Mouse (Mus musculus): Measurements from ENCODE around the gene Pip4k2c. TPM values are rescaled to one million over a fixed set of nuclear protein-coding genes. Genes with fewer than 3 reads are reported as not detected.
"Not testable (repeated sequence)": the region's sequence is repeated elsewhere in the genome, so short reads cannot be mapped to it uniquely, and the experiment has no call there.

Pip4k2c gene
- polyA plus RNA-seq, 1 experiment, result 18.5 TPM

DNA sequence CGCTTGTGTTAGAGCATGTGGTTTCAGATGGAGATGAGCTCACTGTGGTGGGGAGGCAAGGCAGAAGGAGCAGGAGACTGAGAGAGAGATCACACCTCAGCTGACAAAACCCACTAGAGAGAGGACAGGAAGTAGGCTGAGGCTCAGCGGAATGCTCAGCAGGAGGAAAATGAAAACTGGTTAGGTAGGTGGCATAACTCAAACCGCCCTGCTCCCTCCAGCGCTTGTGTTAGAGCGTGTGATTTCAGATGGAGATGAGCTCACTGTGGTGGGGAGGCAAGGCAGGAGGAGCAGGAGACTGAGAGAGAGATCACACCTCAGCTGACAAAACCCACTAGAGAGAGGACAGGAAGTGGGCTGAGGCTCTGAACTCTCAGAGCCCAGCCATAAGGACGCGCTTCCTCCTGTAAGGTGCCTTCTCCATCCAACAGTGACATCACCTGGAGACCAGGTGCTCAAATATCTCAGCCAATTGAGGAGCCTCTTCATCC lies 48.6 kb downstream of the Pip4k2c start:
- H3K27ac ChIP-seq (replicated peaks; ENCODE audit: low read depth, low read length); H3K4me3 ChIP-seq (ENCODE audit: insufficient read depth, low read depth, low read length); H3K4me1 ChIP-seq (ENCODE audit: control insufficient read depth, insufficient read depth, insufficient read length, low read length): not testable (repeated sequence)

DNA sequence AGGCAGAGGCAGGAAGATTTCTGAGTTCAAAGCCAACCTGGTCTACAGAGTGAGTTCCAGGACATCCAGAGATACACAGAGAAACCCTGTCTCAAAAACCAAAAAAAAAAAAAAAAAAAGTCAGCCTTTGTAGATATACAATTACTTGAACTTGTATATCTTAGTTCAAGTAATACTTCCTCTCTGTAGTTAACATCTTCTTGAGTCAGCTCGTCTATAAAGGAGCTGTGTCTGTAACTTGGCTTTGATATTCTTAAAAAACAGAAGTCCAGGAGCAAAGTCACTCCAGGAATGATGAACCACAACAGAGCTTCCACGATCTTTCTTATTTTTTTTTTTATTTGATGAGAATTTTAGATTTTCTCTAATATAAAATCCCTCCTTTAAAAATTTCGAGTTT lies 50.7 kb downstream of the Pip4k2c start:
- H3K4me1 ChIP-seq (ENCODE audit: control insufficient read depth, insufficient read depth, insufficient read length, low read length), result no peaks in the 10 kb centered on the region
- no peak overlapping the region for H3K27ac ChIP-seq (replicated peaks; ENCODE audit: low read depth, low read length)

GRCm38 (mm10) chr10:127160081-127160480 lies 51.3 kb downstream of the Pip4k2c start:
- Histone ChIP-seq H3K4me1 (ENCODE audit: control insufficient read depth, insufficient read depth, insufficient read length, low read length) (no peaks in the 10 kb centered on the region), H3K4me3 (ENCODE audit: insufficient read depth, low read depth, low read length) (no peak overlapping the region), H3K27ac (replicated peaks; ENCODE audit: low read depth, low read length) (no peak overlapping the region)

More for the DNA sequence above, 50.7 kb downstream of the Pip4k2c start:
- no peak overlapping the region for H3K4me3 ChIP-seq (ENCODE audit: insufficient read depth, low read depth, low read length)

- H3K27ac ChIP-seq (replicated peaks; ENCODE audit: low read depth, low read length), result no peak overlapping the region
- H3K4me3 ChIP-seq (ENCODE audit: insufficient read depth, low read depth, low read length), result no peak overlapping the region
These were observed 52.9 kb downstream of the Pip4k2c start for GRCm38 (mm10) chr10:127158471-127158870.

DNA sequence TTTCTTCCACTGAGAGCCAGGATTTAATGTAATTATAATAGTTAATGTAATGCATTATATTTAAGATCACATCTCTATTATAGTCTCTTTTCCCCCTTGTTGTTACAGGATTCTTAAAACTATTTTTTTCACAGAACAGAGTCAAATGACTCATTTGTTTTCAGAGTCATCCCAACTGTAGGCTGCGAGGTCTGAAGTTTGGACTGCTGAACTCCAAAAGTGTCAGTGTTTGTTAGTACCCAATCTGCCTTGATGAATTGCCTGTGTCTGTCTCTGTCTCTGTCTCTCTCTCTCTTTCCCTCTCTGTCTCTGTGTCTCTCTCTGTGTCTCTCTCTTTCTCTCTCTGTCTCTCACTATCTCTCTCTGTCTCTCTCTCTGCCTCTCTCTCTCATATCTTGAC lies 54.9 kb downstream of the Pip4k2c start:
- no peak overlapping the region for H3K27ac ChIP-seq (replicated peaks; ENCODE audit: low read depth, low read length)
- H3K4me1 ChIP-seq (ENCODE audit: control insufficient read depth, insufficient read depth, insufficient read length, low read length), result no peaks in the 10 kb centered on the region
- H3K4me3 ChIP-seq (ENCODE audit: insufficient read depth, low read depth, low read length), result no peak overlapping the region

More at GRCm38 (mm10) chr10:127158471-127158870, 52.9 kb downstream of the Pip4k2c start:
- no peaks in the 10 kb centered on the region for H3K4me1 ChIP-seq (ENCODE audit: control insufficient read depth, insufficient read depth, insufficient read length, low read length)

DNA sequence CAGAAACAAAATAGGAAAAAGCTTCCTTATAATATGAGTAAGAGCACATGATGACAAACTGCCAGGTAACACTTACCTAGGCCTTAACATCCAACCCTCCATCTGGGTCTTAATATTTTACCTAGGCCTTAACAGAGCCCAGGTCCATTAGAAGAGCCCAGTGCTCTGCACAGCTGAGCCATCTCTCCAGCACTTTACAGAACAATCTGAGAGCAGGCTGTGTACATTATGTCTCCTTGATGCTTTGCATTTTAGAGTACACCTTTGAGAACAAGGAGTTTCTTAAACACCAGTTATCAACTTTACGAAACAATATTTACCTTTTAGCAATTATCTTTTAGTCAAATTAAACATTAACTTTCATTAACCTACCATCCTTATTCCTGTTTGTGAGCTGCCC lies 55.3 kb downstream of the Pip4k2c start:
- Histone ChIP-seq H3K27ac (replicated peaks; ENCODE audit: low read depth, low read length) (no peak overlapping the region), H3K4me1 (ENCODE audit: control insufficient read depth, insufficient read depth, insufficient read length, low read length) (no peaks in the 10 kb centered on the region), H3K4me3 (ENCODE audit: insufficient read depth, low read depth, low read length) (no peak overlapping the region)

- no peak overlapping the region for H3K27ac ChIP-seq (replicated peaks; ENCODE audit: low read depth, low read length)
- no peak overlapping the region for H3K4me3 ChIP-seq (ENCODE audit: insufficient read depth, low read depth, low read length)
- no peaks in the 10 kb centered on the region for H3K4me1 ChIP-seq (ENCODE audit: control insufficient read depth, insufficient read depth, insufficient read length, low read length)
These were observed 56.7 kb downstream of the Pip4k2c start for GRCm38 (mm10) chr10:127154652-127155051.

- H3K4me1 ChIP-seq (ENCODE audit: control insufficient read depth, insufficient read depth, insufficient read length, low read length), result no peaks in the 10 kb centered on the region
- no peak overlapping the region for H3K4me3 ChIP-seq (ENCODE audit: insufficient read depth, low read depth, low read length)
- no peak overlapping the region for H3K27ac ChIP-seq (replicated peaks; ENCODE audit: low read depth, low read length)
These were observed 57.1 kb downstream of the Pip4k2c start for GRCm38 (mm10) chr10:127154241-127154640.

- no peak overlapping the region for H3K4me3 ChIP-seq (ENCODE audit: insufficient read depth, low read depth, low read length)
- no peaks in the 10 kb centered on the region for H3K4me1 ChIP-seq (ENCODE audit: control insufficient read depth, insufficient read depth, insufficient read length, low read length)
- H3K27ac ChIP-seq (replicated peaks; ENCODE audit: low read depth, low read length), result no peak overlapping the region
These were observed 58.1 kb downstream of the Pip4k2c start for GRCm38 (mm10) chr10:127153323-127153722.

DNA sequence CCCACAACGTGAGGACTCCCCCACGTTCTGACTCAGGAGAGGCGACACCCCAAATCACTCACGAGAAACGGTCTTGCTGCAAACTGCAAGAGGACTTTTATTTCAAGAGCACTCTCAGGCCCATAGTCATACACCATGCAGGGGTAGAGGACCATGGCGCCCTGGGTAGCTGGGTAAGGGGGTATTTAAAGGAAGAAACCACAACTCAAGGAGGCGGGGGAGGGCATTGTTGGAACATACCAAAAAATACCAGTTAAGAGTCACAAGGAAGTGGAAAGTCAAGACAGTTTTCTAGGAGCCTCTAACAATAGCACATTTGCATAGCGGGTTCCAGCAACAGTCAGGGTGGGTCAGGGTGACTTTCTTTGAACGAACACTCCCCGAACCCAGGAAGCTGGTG lies 58.8 kb downstream of the Pip4k2c start:
- not testable (repeated sequence) for H3K4me3 ChIP-seq (ENCODE audit: insufficient read depth, low read depth, low read length); H3K4me1 ChIP-seq (ENCODE audit: control insufficient read depth, insufficient read depth, insufficient read length, low read length); H3K27ac ChIP-seq (replicated peaks; ENCODE audit: low read depth, low read length)

DNA sequence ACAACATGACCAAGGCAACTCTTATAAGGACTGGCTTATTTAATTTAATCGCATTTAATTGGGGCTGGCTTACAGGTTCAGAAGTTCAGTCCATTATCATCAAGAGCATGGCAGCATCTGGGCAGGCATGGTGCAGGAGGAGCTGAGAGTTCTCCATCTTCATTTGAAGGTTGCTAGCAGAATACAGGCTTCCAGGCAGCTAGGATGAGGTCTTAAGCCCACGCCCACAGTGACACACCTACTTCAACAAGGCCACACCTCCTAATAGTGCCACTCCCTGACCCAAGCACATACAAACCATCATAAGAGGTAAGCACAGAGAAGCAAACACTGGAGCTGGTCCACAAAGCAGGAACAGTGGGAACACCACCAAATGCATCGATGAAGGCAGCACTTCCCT lies 60.2 kb downstream of the Pip4k2c start:
- H3K27ac ChIP-seq (replicated peaks; ENCODE audit: low read depth, low read length); H3K4me3 ChIP-seq (ENCODE audit: insufficient read depth, low read depth, low read length); H3K4me1 ChIP-seq (ENCODE audit: control insufficient read depth, insufficient read depth, insufficient read length, low read length): not testable (repeated sequence)

DNA sequence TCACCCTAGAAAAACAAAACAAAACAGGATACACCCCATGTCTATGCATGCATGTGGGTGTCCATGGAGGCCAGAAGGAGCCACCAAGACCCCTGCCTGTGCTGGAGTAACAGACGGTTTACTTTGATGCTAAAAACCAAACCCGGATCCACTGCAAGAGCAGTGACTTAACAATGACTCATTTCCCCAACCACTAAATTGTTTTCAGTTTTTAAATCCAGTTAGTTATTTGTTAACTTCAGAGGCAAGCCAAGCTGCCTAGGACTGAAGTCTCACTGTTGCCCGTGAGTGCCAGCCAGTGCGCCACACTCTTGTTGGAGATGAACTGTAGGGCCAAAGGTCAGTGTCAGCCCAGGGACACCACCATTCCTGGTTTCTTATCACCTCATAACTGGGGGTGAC lies 60.9 kb downstream of the Pip4k2c start:
- Histone ChIP-seq H3K4me3 (ENCODE audit: insufficient read depth, low read depth, low read length) (no peak overlapping the region), H3K4me1 (ENCODE audit: control insufficient read depth, insufficient read depth, insufficient read length, low read length) (no peaks in the 10 kb centered on the region), H3K27ac (replicated peaks; ENCODE audit: low read depth, low read length) (no peak overlapping the region)

DNA sequence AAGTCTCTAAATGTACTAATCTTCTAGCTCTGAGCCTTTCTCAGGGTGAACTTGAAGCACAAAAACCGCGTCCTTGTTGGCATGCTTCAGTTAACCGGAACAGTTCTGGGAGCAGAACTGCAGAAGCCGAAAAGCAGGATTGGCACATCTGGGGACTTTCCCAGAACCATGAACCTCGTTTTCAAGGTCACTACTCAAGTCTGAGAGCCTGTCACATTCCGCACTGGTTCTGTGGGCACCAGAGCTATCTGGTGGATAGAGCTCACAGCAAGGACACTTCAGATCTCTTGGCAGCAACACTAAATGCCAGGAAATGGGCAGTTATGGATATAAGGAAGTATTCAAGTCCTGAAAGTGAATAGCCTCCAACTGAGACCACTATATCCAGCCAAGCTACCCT lies 64.2 kb downstream of the Pip4k2c start:
- Histone ChIP-seq H3K27ac (replicated peaks; ENCODE audit: low read depth, low read length) (no peak overlapping the region), H3K4me1 (ENCODE audit: control insufficient read depth, insufficient read depth, insufficient read length, low read length) (no peaks in the 10 kb centered on the region), H3K4me3 (ENCODE audit: insufficient read depth, low read depth, low read length) (no peak overlapping the region)

Other genes with a start within 250 kb of the Pip4k2c start
- 42.7 and 48.6 TPM in 2 replicates for gene Ctdsp2, start 232.9 kb downstream of the Pip4k2c start, polyA plus RNA-seq (2012; ENCODE audit: insufficient read depth, insufficient read length, missing spikeins)
- gene Avil, start 210.9 kb downstream of the Pip4k2c start, polyA plus RNA-seq (2012; ENCODE audit: insufficient read depth, insufficient read length, missing spikeins), result not detected in 2 replicates
- 67.3 and 73.2 TPM in 2 replicates for gene Tsfm, start 180.7 kb downstream of the Pip4k2c start, polyA plus RNA-seq (2012; ENCODE audit: insufficient read depth, insufficient read length, missing spikeins)
- 6.0 and 10.4 TPM in 2 replicates for gene Mettl1, start 170.2 kb downstream of the Pip4k2c start, polyA plus RNA-seq (2012; ENCODE audit: insufficient read depth, insufficient read length, missing spikeins)
- gene Eef1akmt3, start 170.1 kb downstream of the Pip4k2c start, polyA plus RNA-seq (2012; ENCODE audit: insufficient read depth, insufficient read length, missing spikeins), result not detected in 2 replicates
- gene Cyp27b1, start 163.3 kb downstream of the Pip4k2c start, polyA plus RNA-seq (2012; ENCODE audit: insufficient read depth, insufficient read length, missing spikeins), result not detected in 2 replicates
- 0.63 and 0.79 TPM in 2 replicates for gene March9, start 151.4 kb downstream of the Pip4k2c start, polyA plus RNA-seq (2012; ENCODE audit: insufficient read depth, insufficient read length, missing spikeins)
- 76.7 and 92.9 TPM in 2 replicates for gene Cdk4, start 148.1 kb downstream of the Pip4k2c start, polyA plus RNA-seq (2012; ENCODE audit: insufficient read depth, insufficient read length, missing spikeins)
- 56.7 and 71.6 TPM in 2 replicates for gene Tspan31, start 141.3 kb downstream of the Pip4k2c start, polyA plus RNA-seq (2012; ENCODE audit: insufficient read depth, insufficient read length, missing spikeins)
- 0.48 and 1.5 TPM in 2 replicates for gene Agap2, start 136.3 kb downstream of the Pip4k2c start, polyA plus RNA-seq (2012; ENCODE audit: insufficient read depth, insufficient read length, missing spikeins)
- gene Os9, start 90.5 kb downstream of the Pip4k2c start, polyA plus RNA-seq (2012; ENCODE audit: insufficient read depth, insufficient read length, missing spikeins), result 35.8 and 42.4 TPM in 2 replicates
- gene B4galnt1, start 46.4 kb downstream of the Pip4k2c start, polyA plus RNA-seq (2012; ENCODE audit: insufficient read depth, insufficient read length, missing spikeins), result 0.95 and 1.8 TPM in 2 replicates
- 1.0 and 4.8 TPM in 2 replicates for gene Slc26a10, start 30.9 kb downstream of the Pip4k2c start, polyA plus RNA-seq (2012; ENCODE audit: insufficient read depth, insufficient read length, missing spikeins)
- gene Arhgef25, start 21.5 kb downstream of the Pip4k2c start, polyA plus RNA-seq (2012; ENCODE audit: insufficient read depth, insufficient read length, missing spikeins), result 2.0 and 4.0 TPM in 2 replicates
- gene Dtx3, start 15.9 kb downstream of the Pip4k2c start, polyA plus RNA-seq (2012; ENCODE audit: insufficient read depth, insufficient read length, missing spikeins), result 5.0 and 5.8 TPM in 2 replicates
- 0.99 and 2.2 TPM in 2 replicates for gene Kif5a, start 51.8 kb upstream of the Pip4k2c start, polyA plus RNA-seq (2012; ENCODE audit: insufficient read depth, insufficient read length, missing spikeins)
- gene Dctn2, start 54.8 kb upstream of the Pip4k2c start, polyA plus RNA-seq (2012; ENCODE audit: insufficient read depth, insufficient read length, missing spikeins), result 100 and 102 TPM in 2 replicates
- 15.9 and 18.4 TPM in 2 replicates for gene Mbd6, start 77.4 kb upstream of the Pip4k2c start, polyA plus RNA-seq (2012; ENCODE audit: insufficient read depth, insufficient read length, missing spikeins)
- 51.3 and 67.4 TPM in 2 replicates for gene Mars, start 100.2 kb upstream of the Pip4k2c start, polyA plus RNA-seq (2012; ENCODE audit: insufficient read depth, insufficient read length, missing spikeins)
- gene Arhgap9, start 110.4 kb upstream of the Pip4k2c start, polyA plus RNA-seq (2012; ENCODE audit: insufficient read depth, insufficient read length, missing spikeins), result 0.87 and 1.9 TPM in 2 replicates
- gene Gli1, start 130.4 kb upstream of the Pip4k2c start, polyA plus RNA-seq (2012; ENCODE audit: insufficient read depth, insufficient read length, missing spikeins), result 0.79 TPM in 1 of 2 replicates, not detected in the other
- not detected in 2 replicates for gene Inhbe, start 142.8 kb upstream of the Pip4k2c start, polyA plus RNA-seq (2012; ENCODE audit: insufficient read depth, insufficient read length, missing spikeins)
- not detected in 2 replicates for gene Inhbc, start 158.8 kb upstream of the Pip4k2c start, polyA plus RNA-seq (2012; ENCODE audit: insufficient read depth, insufficient read length, missing spikeins)
- 70.7 and 78.5 TPM in 2 replicates for gene R3hdm2, start 168.7 kb upstream of the Pip4k2c start, polyA plus RNA-seq (2012; ENCODE audit: insufficient read depth, insufficient read length, missing spikeins)

Measured in brown adipose tissue, adult 24 weeks (tissue).